Mouse (Mus musculus) neural tube, embryonic 14.5 days (tissue): ENCODE results near the gene Gm10118. TPM values are rescaled to one million over a fixed set of nuclear protein-coding genes. Genes with fewer than 3 reads are reported as not detected.
A peak's percentile ranks its signal among the peaks of the same experiment; 100 is the strongest.

Source experiments
- ATAC-seq: fragments of 200-750 bp; cut with Nextera tagmentation; 2 replicates; pipeline ENCODE4 v1.8.0; 2017; ENCODE audit warnings: low read depth, mild to moderate bottlenecking, moderate TSS enrichment, moderate library complexity
- H3K27ac ChIP-seq: fragments of 300-500 bp; sonication (generic); 2 replicates; pipeline ENCODE4 v1.5.1; 2014; ENCODE audit warnings: low read depth, mild to moderate bottlenecking, control low read depth, low read length, moderate library complexity, mixed read lengths
- H3K27me3 ChIP-seq: fragments of 300-500 bp; sonication (generic); 2 replicates; pipeline ENCODE4 v1.6.1; 2014; ENCODE audit warnings: low read length; ENCODE audit not compliant: control insufficient read depth, insufficient read depth
- H3K36me3 ChIP-seq: fragments of 300-500 bp; sonication (generic); 2 replicates; pipeline ENCODE4 v1.6.1; 2014; ENCODE audit warnings: low read length, mixed read lengths; ENCODE audit not compliant: control insufficient read depth, insufficient read depth
- H3K4me1 ChIP-seq: fragments of 300-500 bp; sonication (generic); 2 replicates; pipeline ENCODE4 v1.6.1; 2014; ENCODE audit warnings: low read length; ENCODE audit not compliant: control insufficient read depth, insufficient read depth
- H3K4me2 ChIP-seq: fragments of 300-500 bp; sonication (generic); 2 replicates; pipeline ENCODE4 v1.6.1; 2014; ENCODE audit warnings: mild to moderate bottlenecking, low read depth, low read length, control low read depth
- H3K4me3 ChIP-seq: fragments of 300-500 bp; sonication (generic); 2 replicates; pipeline ENCODE4 v1.5.1; 2014; ENCODE audit warnings: low read depth, low read length, control low read depth, mixed read lengths
- H3K9ac ChIP-seq: fragments of 300-500 bp; sonication (generic); replicated peaks from 2 replicates; pipeline ENCODE4 v1.6.1; 2014; ENCODE audit warnings: low read depth, mild to moderate bottlenecking, control low read depth, low read length, mixed read lengths
- H3K9me3 ChIP-seq: fragments of 300-500 bp; sonication (generic); 2 replicates; pipeline ENCODE4 v1.6.1; 2016; ENCODE audit warnings: low read length; ENCODE audit not compliant: control insufficient read depth
- WGBS: fragments of 180-500 bp; shearing (Covaris S2); extraction: QIAGEN DNeasy Blood & Tissue Kit; methylation state at CpG from one replicate; pipeline ENCODE4 v1.1.7; 2014; 5-methylcytosine and 5-hydroxymethylcytosine counted together
- polyA plus RNA-seq: library from polyadenylated mRNA; unstranded; fragments of >200 nt; fragmentation: Nextera tagmentation; extraction: Ambion mirVana; gene quantifications from 2 replicates; pipeline ENCODE4 v1.2.1, GENCODE M21; 2014

The Gm10118 gene
- polyA plus RNA-seq = 3.9 and 4.0 TPM in 2 replicates

- Histone ChIP-seq H3K9ac (no peak within 1 kb of the TSS), H3K4me3 (no peak within 1 kb of the TSS), H3K4me1 (no peaks in the 10 kb centered on the region), H3K9me3 (no peaks in the 10 kb centered on the region), H3K27me3 (no peaks in the 10 kb centered on the region), H3K36me3 (no peaks in the 10 kb centered on the region), H3K27ac (no peak within 1 kb of the TSS), H3K4me2 (no peak within 1 kb of the TSS)
- ATAC-seq = no peak
These were observed at the start of gene Gm10118 for GRCm38 (mm10) chr10:63927334-63927733. TSS of gene Gm10118 (minus strand) at chr10:63927434.

GRCm38 (mm10) chr10:63972300-63972699 lies 45.1 kb upstream of the Gm10118 start:
- ATAC-seq = no peak
- H3K36me3 ChIP-seq = no peaks in the 10 kb centered on the region
- no peak overlapping the region for H3K4me3 ChIP-seq
- WGBS = 93% methylated on average over 2 of the region's 2 CpGs
- H3K9me3 ChIP-seq = no peaks in the 10 kb centered on the region
- H3K4me1 ChIP-seq = no peaks in the 10 kb centered on the region
- H3K27me3 ChIP-seq = no peaks in the 10 kb centered on the region
- H3K9ac ChIP-seq = no peak overlapping the region
- no peak overlapping the region for H3K27ac ChIP-seq
- H3K4me2 ChIP-seq = no peak overlapping the region

- Histone ChIP-seq H3K4me1 (no peaks in the 10 kb centered on the region), H3K9me3 (no peaks in the 10 kb centered on the region), H3K4me3 (no peak overlapping the region), H3K4me2 (no peak overlapping the region), H3K36me3 (no peaks in the 10 kb centered on the region), H3K27ac (no peak overlapping the region), H3K9ac (no peak overlapping the region), H3K27me3 (no peaks in the 10 kb centered on the region)
- ATAC-seq = peak; percentile 58; the same call in 1 of the 2 replicates
- 19% methylated on average over 6 of the region's 7 CpGs for WGBS
These were observed 27.2 kb upstream of the Gm10118 start for GRCm38 (mm10) chr10:63954308-63954930.

GRCm38 (mm10) chr10:63951481-63951880 lies 24.2 kb upstream of the Gm10118 start:
- H3K4me1 ChIP-seq = no peaks in the 10 kb centered on the region
- no peaks in the 10 kb centered on the region for H3K36me3 ChIP-seq
- no peaks in the 10 kb centered on the region for H3K9me3 ChIP-seq
- no peak for ATAC-seq
- no peak overlapping the region for H3K4me2 ChIP-seq
- H3K9ac ChIP-seq = no peak overlapping the region
- H3K4me3 ChIP-seq = no peak overlapping the region
- no peaks in the 10 kb centered on the region for H3K27me3 ChIP-seq
- no peak overlapping the region for H3K27ac ChIP-seq
- 84% methylated on average over 1 of the region's 1 CpGs for WGBS

DNA sequence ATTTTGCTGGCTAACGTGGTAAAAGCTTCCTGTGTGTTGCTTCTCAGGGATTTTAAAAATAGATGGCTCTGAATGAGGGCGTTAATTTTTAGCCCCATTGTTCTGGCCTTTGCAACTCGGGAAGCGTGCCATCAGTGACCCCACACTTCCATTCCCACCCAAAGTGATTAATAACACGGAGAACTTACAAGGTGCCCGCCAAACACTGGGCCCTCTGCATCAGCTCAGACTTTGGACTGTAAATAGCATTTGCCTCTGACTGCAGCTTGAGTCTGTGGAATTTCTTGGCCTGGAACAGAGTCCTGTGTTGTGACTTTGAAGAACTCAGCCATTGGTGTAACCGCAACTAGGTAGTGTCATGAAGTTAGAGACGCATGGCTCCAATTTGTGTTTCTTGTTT lies 23.6 kb upstream of the Gm10118 start:
- H3K9me3 ChIP-seq = no peaks in the 10 kb centered on the region
- H3K4me1 ChIP-seq = no peaks in the 10 kb centered on the region
- WGBS = 53% methylated on average over 8 of the region's 8 CpGs
- no peak overlapping the region for H3K4me3 ChIP-seq
- H3K36me3 ChIP-seq = no peaks in the 10 kb centered on the region
- H3K4me2 ChIP-seq = no peak overlapping the region
- H3K27me3 ChIP-seq = no peaks in the 10 kb centered on the region
- no peak overlapping the region for H3K9ac ChIP-seq
- no peak for ATAC-seq
- no peak overlapping the region for H3K27ac ChIP-seq

- WGBS = 71% methylated on average over 4 of the region's 4 CpGs
These were observed 20.0 kb upstream of the Gm10118 start for GRCm38 (mm10) chr10:63947266-63947665.

DNA sequence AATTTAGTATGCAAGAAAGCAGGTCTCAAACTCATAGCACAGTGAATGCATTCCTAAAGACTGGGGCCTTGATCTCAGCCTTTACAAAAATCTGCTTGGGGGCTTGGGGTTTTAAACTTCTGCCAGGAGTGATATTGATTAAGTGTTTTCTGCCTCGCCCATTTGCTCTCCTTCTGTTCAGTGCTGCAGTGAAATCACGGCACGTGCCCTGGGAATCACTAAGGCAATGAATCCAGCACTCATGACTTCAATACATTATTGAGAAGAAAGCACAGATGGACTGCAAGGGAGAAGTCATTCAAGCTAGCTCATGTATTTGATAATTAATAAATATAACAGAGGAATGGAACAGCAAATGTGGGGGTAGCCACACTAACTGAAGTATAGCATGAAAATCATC lies 18.3 kb upstream of the Gm10118 start:
- Histone ChIP-seq H3K4me1 (no peaks in the 10 kb centered on the region), H3K9ac (no peak overlapping the region), H3K9me3 (no peaks in the 10 kb centered on the region), H3K4me2 (no peak overlapping the region), H3K36me3 (no peaks in the 10 kb centered on the region), H3K27me3 (no peaks in the 10 kb centered on the region), H3K4me3 (no peak overlapping the region), H3K27ac (no peak overlapping the region)
- no peak; the same call in 1 of the 2 replicates for ATAC-seq
- 15% methylated on average over 3 of the region's 3 CpGs for whole genome bisulfite sequencing

More at GRCm38 (mm10) chr10:63947266-63947665, 20.0 kb upstream of the Gm10118 start:
- no peaks in the 10 kb centered on the region for H3K4me1 ChIP-seq
- H3K9ac ChIP-seq = no peak overlapping the region
- no peaks in the 10 kb centered on the region for H3K9me3 ChIP-seq
- H3K36me3 ChIP-seq = no peaks in the 10 kb centered on the region
- no peak overlapping the region for H3K27ac ChIP-seq
- H3K27me3 ChIP-seq = no peaks in the 10 kb centered on the region
- no peak for ATAC-seq
- H3K4me2 ChIP-seq = no peak overlapping the region
- H3K4me3 ChIP-seq = no peak overlapping the region

DNA sequence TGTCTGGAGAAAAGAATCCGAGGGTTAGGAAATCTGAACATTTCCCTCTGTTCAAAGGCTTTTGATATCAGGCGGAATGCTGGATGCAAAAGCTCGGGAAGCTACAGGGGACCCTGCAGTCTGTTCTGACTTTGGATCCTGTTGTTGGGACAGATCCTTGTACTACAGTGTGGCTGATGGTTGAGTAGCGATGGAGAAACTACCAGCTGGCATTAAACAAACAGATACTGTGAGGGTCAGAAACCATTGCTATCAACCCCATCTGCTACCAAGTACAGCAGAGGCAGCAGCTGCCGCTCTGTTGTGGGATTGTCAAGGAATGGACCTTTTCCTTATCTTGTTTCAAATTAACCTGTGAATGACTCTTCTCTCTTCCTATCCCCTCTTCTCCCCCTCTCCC lies 6.7 kb upstream of the Gm10118 start:
- no peaks in the 10 kb centered on the region for H3K9me3 ChIP-seq
- H3K4me2 ChIP-seq = no peak overlapping the region
- no peaks in the 10 kb centered on the region for H3K36me3 ChIP-seq
- H3K27ac ChIP-seq = no peak overlapping the region
- no peak overlapping the region for H3K9ac ChIP-seq
- H3K4me3 ChIP-seq = no peak overlapping the region
- H3K27me3 ChIP-seq = no peaks in the 10 kb centered on the region
- H3K4me1 ChIP-seq = no peaks in the 10 kb centered on the region
- no peak for ATAC-seq
- 74% methylated on average over 5 of the region's 5 CpGs for WGBS

DNA sequence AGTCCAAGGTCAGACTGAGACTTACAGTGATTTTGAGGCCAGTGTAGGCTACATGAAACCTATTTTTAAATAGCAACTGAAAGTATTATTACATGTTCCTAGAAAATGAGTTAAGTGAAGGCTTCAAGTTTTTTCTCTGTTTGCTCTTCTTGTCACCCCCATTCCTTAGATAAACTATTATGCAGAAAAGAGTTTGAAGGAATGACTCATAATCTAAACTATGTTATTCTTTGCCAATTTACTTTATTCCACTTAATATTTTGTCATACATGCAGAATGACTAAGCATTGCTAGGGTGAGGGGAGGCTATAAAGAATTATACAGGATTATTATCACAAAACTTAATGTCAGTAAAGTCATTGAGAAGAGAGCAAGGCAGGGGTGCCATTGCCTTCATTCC lies 18.4 kb downstream of the Gm10118 start:
- no peaks in the 10 kb centered on the region for H3K27me3 ChIP-seq
- H3K4me2 ChIP-seq = no peak overlapping the region
- no peak overlapping the region for H3K9ac ChIP-seq
- H3K4me1 ChIP-seq = no peaks in the 10 kb centered on the region
- no peak for ATAC-seq
- no peak overlapping the region for H3K4me3 ChIP-seq
- no peaks in the 10 kb centered on the region for H3K36me3 ChIP-seq
- no peak overlapping the region for H3K27ac ChIP-seq
- H3K9me3 ChIP-seq = no peaks in the 10 kb centered on the region
